Mouse (Mus musculus): ENCODE data around the gene Olfr646. TPM values are rescaled to one million over a fixed set of nuclear protein-coding genes. Genes with fewer than 3 reads are reported as not detected.

The Olfr646 gene
- polyA plus RNA-seq, 1 experiment from 2014 or later = not detected

- H3K4me2 ChIP-seq (ENCODE audit: low read length) = no peak within 1 kb of the TSS
- H3K4me3 ChIP-seq (ENCODE audit: low read depth, low read length) = no peak within 1 kb of the TSS
- H3K9ac ChIP-seq (ENCODE audit: low read length) = no peak within 1 kb of the TSS
- ATAC-seq = no peak
- DNase-seq (ENCODE audit: low spot score) = no peak
- no peak within 1 kb of the TSS for H3K27ac ChIP-seq (ENCODE audit: low read depth, low read length)
- no peaks in the 10 kb centered on the region for H3K27me3 ChIP-seq (replicated peaks; ENCODE audit: control insufficient read depth, insufficient read depth, low read length)
- H3K9me3 ChIP-seq (replicated peaks; ENCODE audit: control insufficient read depth, low read length) = no peaks in the 10 kb centered on the region
- H3K36me3 ChIP-seq (ENCODE audit: control insufficient read depth, insufficient read depth, low read length) = no peaks in the 10 kb centered on the region
- 83% methylated on average over 2 of the region's 2 CpGs for WGBS
- no peaks in the 10 kb centered on the region for H3K4me1 ChIP-seq (ENCODE audit: control insufficient read depth, insufficient read depth, low read length)
Observed at GRCm38 (mm10) chr7:104150456-104150855, 45.8 kb downstream of the Olfr646 start, which contains the start of gene Ubqlnl. Gene Ubqlnl, minus strand, starts transcription at chr7:104150556.

Other genes with a start within 250 kb of the Olfr646 start
- gene Olfr66, start 218.6 kb upstream of the Olfr646 start, polyA plus RNA-seq (2014; fragmentation: Nextera tagmentation; extraction: Ambion mirVana) = not detected in 2 replicates
- gene Olfr64, start 210.4 kb upstream of the Olfr646 start, polyA plus RNA-seq (2014; fragmentation: Nextera tagmentation; extraction: Ambion mirVana) = not detected in 2 replicates
- gene Olfr65, start 201.4 kb upstream of the Olfr646 start, polyA plus RNA-seq (2014; fragmentation: Nextera tagmentation; extraction: Ambion mirVana) = not detected in 2 replicates
- not detected in 2 replicates for gene Olfr631, start 176.0 kb upstream of the Olfr646 start, polyA plus RNA-seq (2014; fragmentation: Nextera tagmentation; extraction: Ambion mirVana)
- not detected in 2 replicates for gene Olfr632, start 170.5 kb upstream of the Olfr646 start, polyA plus RNA-seq (2014; fragmentation: Nextera tagmentation; extraction: Ambion mirVana)
- gene Olfr633, start 160.4 kb upstream of the Olfr646 start, polyA plus RNA-seq (2014; fragmentation: Nextera tagmentation; extraction: Ambion mirVana) = not detected in 2 replicates
- gene Olfr635, start 133.7 kb upstream of the Olfr646 start, polyA plus RNA-seq (2014; fragmentation: Nextera tagmentation; extraction: Ambion mirVana) = not detected in 2 replicates
- not detected in 2 replicates for gene Olfr638, start 106.1 kb upstream of the Olfr646 start, polyA plus RNA-seq (2014; fragmentation: Nextera tagmentation; extraction: Ambion mirVana)
- not detected in 2 replicates for gene Olfr639, start 87.6 kb upstream of the Olfr646 start, polyA plus RNA-seq (2014; fragmentation: Nextera tagmentation; extraction: Ambion mirVana)
- gene Olfr640, start 79.3 kb upstream of the Olfr646 start, polyA plus RNA-seq (2014; fragmentation: Nextera tagmentation; extraction: Ambion mirVana) = not detected in 2 replicates
- not detected in 2 replicates for gene Olfr641, start 69.4 kb upstream of the Olfr646 start, polyA plus RNA-seq (2014; fragmentation: Nextera tagmentation; extraction: Ambion mirVana)
- not detected in 2 replicates for gene Olfr642, start 52.2 kb upstream of the Olfr646 start, polyA plus RNA-seq (2014; fragmentation: Nextera tagmentation; extraction: Ambion mirVana)
- not detected in 2 replicates for gene 4930516K23Rik, start 43.4 kb upstream of the Olfr646 start, polyA plus RNA-seq (2014; fragmentation: Nextera tagmentation; extraction: Ambion mirVana)
- not detected in 2 replicates for gene Olfr644, start 33.0 kb upstream of the Olfr646 start, polyA plus RNA-seq (2014; fragmentation: Nextera tagmentation; extraction: Ambion mirVana)
- gene Olfr645, start 19.4 kb upstream of the Olfr646 start, polyA plus RNA-seq (2014; fragmentation: Nextera tagmentation; extraction: Ambion mirVana) = not detected in 2 replicates
- not detected in 2 replicates for gene Ubqln5, start 25.0 kb downstream of the Olfr646 start, polyA plus RNA-seq (2014; fragmentation: Nextera tagmentation; extraction: Ambion mirVana)
- gene Olfr643, start 32.5 kb downstream of the Olfr646 start, polyA plus RNA-seq (2014; fragmentation: Nextera tagmentation; extraction: Ambion mirVana) = not detected in 2 replicates
- gene Ubqln3, start 38.4 kb downstream of the Olfr646 start, polyA plus RNA-seq (2014; fragmentation: Nextera tagmentation; extraction: Ambion mirVana) = not detected in 2 replicates
- gene Ubqlnl, start 45.7 kb downstream of the Olfr646 start, polyA plus RNA-seq (2014; fragmentation: Nextera tagmentation; extraction: Ambion mirVana) = not detected in 2 replicates
- gene Olfm5, start 60.0 kb downstream of the Olfr646 start, polyA plus RNA-seq (2014; fragmentation: Nextera tagmentation; extraction: Ambion mirVana) = not detected in 2 replicates
- gene Olfr648, start 78.5 kb downstream of the Olfr646 start, polyA plus RNA-seq (2014; fragmentation: Nextera tagmentation; extraction: Ambion mirVana) = 0.27 and 0.33 TPM in 2 replicates
- gene Olfr649, start 91.1 kb downstream of the Olfr646 start, polyA plus RNA-seq (2014; fragmentation: Nextera tagmentation; extraction: Ambion mirVana) = not detected in 2 replicates
- 0.27 TPM in 1 of 2 replicates, not detected in the other for gene Trim6, start 113.9 kb downstream of the Olfr646 start, polyA plus RNA-seq (2014; fragmentation: Nextera tagmentation; extraction: Ambion mirVana)
- 0.47 and 0.53 TPM in 2 replicates for gene Trim34a, start 139.6 kb downstream of the Olfr646 start, polyA plus RNA-seq (2014; fragmentation: Nextera tagmentation; extraction: Ambion mirVana)
- 0.07 TPM in 1 of 2 replicates, not detected in the other for gene Trim5, start 183.2 kb downstream of the Olfr646 start, polyA plus RNA-seq (2014; fragmentation: Nextera tagmentation; extraction: Ambion mirVana)
- gene Trim12a, start 210.6 kb downstream of the Olfr646 start, polyA plus RNA-seq (2014; fragmentation: Nextera tagmentation; extraction: Ambion mirVana) = 1.4 and 1.7 TPM in 2 replicates
- not detected in 2 replicates for gene Trim34b, start 224.6 kb downstream of the Olfr646 start, polyA plus RNA-seq (2014; fragmentation: Nextera tagmentation; extraction: Ambion mirVana)
- gene Trim12c, start 248.5 kb downstream of the Olfr646 start, polyA plus RNA-seq (2014; fragmentation: Nextera tagmentation; extraction: Ambion mirVana) = 0.48 and 0.95 TPM in 2 replicates